ENCODE assay signal across 7 mouse cellular contexts in the genomic region with DNA sequence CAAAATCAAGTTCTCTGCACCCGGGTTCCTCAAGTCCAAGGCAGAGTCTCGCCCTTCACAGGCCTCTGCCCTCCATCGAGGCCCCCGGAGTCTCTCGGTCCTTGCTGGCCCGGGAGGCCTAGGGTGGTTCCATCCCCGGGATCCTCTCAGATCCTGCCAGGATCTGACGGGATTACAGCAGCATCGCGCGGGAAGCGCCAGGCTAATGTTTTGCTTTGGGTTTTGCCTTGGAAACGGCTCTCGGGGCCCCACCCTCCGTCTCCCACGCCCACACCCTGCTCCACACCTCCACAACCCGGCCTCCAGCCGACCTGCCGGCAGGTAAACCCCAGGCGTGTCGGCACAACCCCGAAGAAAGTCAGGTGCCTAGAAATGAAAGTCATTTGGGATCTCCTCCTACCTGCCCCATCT. TPM values are rescaled to one million over a fixed set of nuclear protein-coding genes. Genes with fewer than 3 reads are reported as not detected.
DNase-seq lines count a peak whose midpoint lies in the region; ATAC-seq and TF ChIP-seq lines count a peak whose summit lies in the region.

No protein-coding gene starts in this region.

- DNase-seq in R1 (ENCODE audit: low read depth, low spot score): peak; percentile 69
- peak; percentile 27 for DNase-seq in embryonic facial prominence, embryonic 11.5 days (ENCODE audit: low spot score)
- peak; percentile 29 for DNase-seq in kidney, postnatal 0 days (ENCODE audit: low spot score)
- DNase-seq in lung, postnatal 4 days: peak; percentile 68 to 78
- peak; percentile 49 for DNase-seq in testis, postnatal 10 days (ENCODE audit: low spot score)

- H3K27me3 ChIP-seq in embryonic facial prominence, embryonic 11.5 days (ENCODE audit: control insufficient read depth, insufficient read depth, low read length): peaks cover 20% of the 10 kb centered on the region
- no peaks in the 10 kb centered on the region; the same call in 1 of the 2 replicates for H3K27me3 ChIP-seq in heart, embryonic 15.5 days
- H3K27me3 ChIP-seq in kidney, postnatal 0 days (ENCODE audit: insufficient read depth, low read length): 0 out of 2 replicates have a peak, but pooled peaks cover 11% of the 10 kb centered on the region

- WGBS in embryonic facial prominence, embryonic 11.5 days: under 1% methylated on average over 22 of the region's 22 CpGs
- WGBS in heart, embryonic 15.5 days: 3% methylated on average over 22 of the region's 22 CpGs
- 1% methylated on average over 22 of the region's 22 CpGs for WGBS in kidney, postnatal 0 days

- H3K27ac ChIP-seq in embryonic facial prominence, embryonic 11.5 days (replicated peaks; ENCODE audit: low read depth, low read length): no peak overlapping the region
- no peak overlapping the region for H3K27ac ChIP-seq in heart, embryonic 15.5 days
- H3K27ac ChIP-seq in kidney, postnatal 0 days: no peak overlapping the region

- no peaks in the 10 kb centered on the region for H3K36me3 ChIP-seq in embryonic facial prominence, embryonic 11.5 days (replicated peaks; ENCODE audit: control insufficient read depth, insufficient read depth, low read depth, low read length)
- no peaks in the 10 kb centered on the region for H3K36me3 ChIP-seq in heart, embryonic 15.5 days
- no peaks in the 10 kb centered on the region for H3K36me3 ChIP-seq in kidney, postnatal 0 days (ENCODE audit: insufficient read depth, low read length)

- H3K4me1 ChIP-seq in embryonic facial prominence, embryonic 11.5 days (ENCODE audit: control insufficient read depth, insufficient read depth, low read length): peaks cover 5% of the 10 kb centered on the region
- peaks cover 47% of the 10 kb centered on the region for H3K4me1 ChIP-seq in heart, embryonic 15.5 days (replicated peaks)
- H3K4me1 ChIP-seq in kidney, postnatal 0 days (replicated peaks; ENCODE audit: insufficient read depth, low read length): peaks cover 31% of the 10 kb centered on the region; the same call in 1 of the 2 replicates

- peak overlapping the region; percentile 21 for H3K4me2 ChIP-seq in embryonic facial prominence, embryonic 11.5 days (ENCODE audit: low read depth, low read length)
- H3K4me2 ChIP-seq in heart, embryonic 15.5 days: peak overlapping the region; percentile 96
- peak overlapping the region; percentile 100 for H3K4me2 ChIP-seq in kidney, postnatal 0 days (ENCODE audit: low read length)

- peak overlapping the region; percentile 16 for H3K4me3 ChIP-seq in embryonic facial prominence, embryonic 11.5 days (ENCODE audit: low read depth, low read length)
- peak overlapping the region; percentile 75 for H3K4me3 ChIP-seq in heart, embryonic 15.5 days
- peak overlapping the region; percentile 71 for H3K4me3 ChIP-seq in kidney, postnatal 0 days (replicated peaks; ENCODE audit: low read depth, low read length)

- no peak for ATAC-seq in embryonic facial prominence, embryonic 11.5 days (replicated peaks; ENCODE audit: insufficient number of reproducible peaks, low FRiP score, low TSS enrichment, low read depth)
- ATAC-seq in heart, embryonic 15.5 days (replicated peaks; ENCODE audit: insufficient number of reproducible peaks, insufficient read depth, low FRiP score, low read depth): no peak
- ATAC-seq in kidney, postnatal 0 days (replicated peaks; ENCODE audit: low FRiP score, low read depth): no peak
- no peak for ATAC-seq in erythroblast, adult 5-6 weeks (replicated peaks; ENCODE audit: low FRiP score, poor library complexity, severe bottlenecking)

- no peak overlapping the region for H3K9ac ChIP-seq in embryonic facial prominence, embryonic 11.5 days (replicated peaks; ENCODE audit: low read length)
- peak overlapping the region; percentile 65 for H3K9ac ChIP-seq in heart, embryonic 15.5 days
- H3K9ac ChIP-seq in kidney, postnatal 0 days (ENCODE audit: low read depth, low read length): peak overlapping the region; percentile 14; the same call in 1 of the 2 replicates

- TF ChIP-seq CTCF in kidney, postnatal 0 days (IDR thresholded peaks at IDR 0.05; ENCODE audit: low read depth): no peak

- H3K9me3 ChIP-seq in embryonic facial prominence, embryonic 11.5 days (replicated peaks; ENCODE audit: control insufficient read depth, low read length): no peaks in the 10 kb centered on the region
- no peaks in the 10 kb centered on the region for H3K9me3 ChIP-seq in heart, embryonic 15.5 days (replicated peaks)
- no peaks in the 10 kb centered on the region for H3K9me3 ChIP-seq in kidney, postnatal 0 days (replicated peaks; ENCODE audit: low read length)

RNA-seq across cellular contexts. Expression of gene Fam71a, which starts 20.2 kb away (rescaled TPM):
- polyA plus RNA-seq in embryonic facial prominence, embryonic 11.5 days (2014; fragmentation: Nextera tagmentation; extraction: Ambion mirVana): not detected in 2 replicates
- polyA plus RNA-seq in heart, embryonic 15.5 days (2015; fragmentation: Nextera tagmentation; extraction: Ambion mirVana): not detected in 2 replicates
- not detected in 2 replicates for polyA plus RNA-seq in kidney, postnatal 0 days (2015; fragmentation: Nextera tagmentation; extraction: Ambion mirVana)
- not detected in 2 replicates for total RNA-seq in erythroblast, adult 5-6 weeks (2015; ENCODE audit: low replicate concordance)
- not detected in 2 replicates for total RNA-seq in erythroblast, adult 5-6 weeks (2017; ENCODE audit: low replicate concordance)

RNA-seq across cellular contexts. Expression of gene Atf3, which starts 33.0 kb away (rescaled TPM):
- polyA plus RNA-seq in embryonic facial prominence, embryonic 11.5 days (2014; fragmentation: Nextera tagmentation; extraction: Ambion mirVana): 2.1 and 2.4 TPM in 2 replicates
- polyA plus RNA-seq in heart, embryonic 15.5 days (2015; fragmentation: Nextera tagmentation; extraction: Ambion mirVana): 14.0 and 14.3 TPM in 2 replicates
- polyA plus RNA-seq in kidney, postnatal 0 days (2015; fragmentation: Nextera tagmentation; extraction: Ambion mirVana): 3.2 and 4.0 TPM in 2 replicates
- 0.42 and 6.0 TPM in 2 replicates for total RNA-seq in erythroblast, adult 5-6 weeks (2015; ENCODE audit: low replicate concordance)
- total RNA-seq in erythroblast, adult 5-6 weeks (2017; ENCODE audit: low replicate concordance): 3.2 and 13.4 TPM in 2 replicates

Comparison
In these comparisons a context has a peak if more than half of its experiments do, and no peak if none do; other contexts are left out.
1. H3K4me2 ChIP-seq: peak in every context shown above with its lines; median percentile 100 in kidney, postnatal 0 days; 96 in heart, embryonic 15.5 days; 21 in embryonic facial prominence, embryonic 11.5 days.
2. H3K4me3 ChIP-seq: peak in every context shown above with its lines; median percentile 75 in heart, embryonic 15.5 days; 71 in kidney, postnatal 0 days; 16 in embryonic facial prominence, embryonic 11.5 days.